Mouse (Mus musculus) erythroblast, embryonic 14.5 days (primary cell): ENCODE results near the gene Cenpm. TPM values are rescaled to one million over a fixed set of nuclear protein-coding genes. Genes with fewer than 3 reads are reported as not detected.
"Not testable (repeated sequence)": the region's sequence is repeated elsewhere in the genome, so short reads cannot be mapped to it uniquely, and the experiment has no call there.

Source experiments
- H3K27me3 ChIP-seq: 2 replicates; pipeline ENCODE4 v1.6.1; 2012; ENCODE audit warnings: inconsistent platforms; ENCODE audit not compliant: control insufficient read depth
- H3K36me3 ChIP-seq: 2 replicates; pipeline ENCODE4 v1.6.1; 2012; ENCODE audit warnings: mild to moderate bottlenecking, inconsistent platforms; ENCODE audit not compliant: control insufficient read depth
- H3K4me1 ChIP-seq: 2 replicates; pipeline ENCODE4 v1.6.1; 2012; ENCODE audit warnings: inconsistent platforms; ENCODE audit not compliant: control insufficient read depth
- H3K4me3 ChIP-seq: replicated peaks from 2 replicates; pipeline ENCODE3; 2012; ENCODE audit warnings: moderate library complexity, mild to moderate bottlenecking, inconsistent platforms
- H3K9me3 ChIP-seq: 2 replicates; pipeline ENCODE4 v1.6.1; 2012; ENCODE audit warnings: low read length, inconsistent platforms, mixed read lengths; ENCODE audit not compliant: control insufficient read depth
- GATA1 ChIP-seq: IDR thresholded peaks from 2 replicates; pipeline ENCODE4 v1.6.1; 2012; ENCODE audit warnings: low read length, inconsistent platforms, mixed read lengths
- TAL1 ChIP-seq: IDR thresholded peaks from 3 replicates; pipeline ENCODE4 v1.6.1; 2012; ENCODE audit warnings: low read length, inconsistent platforms, mixed read lengths
- polyA plus RNA-seq: library from polyadenylated mRNA; stranded (reverse); fragments of >175 nt; gene quantifications from 2 replicates; pipeline ENCODE4 v1.2.3, GENCODE M21; 2012

Cenpm gene
- polyA plus RNA-seq, 1 experiment = 16.4 TPM

GRCm38 (mm10) chr15:82251579-82251978 lies 7.0 kb upstream of the Cenpm start:
- TF ChIP-seq TAL1 = no peak
- TF ChIP-seq GATA1 = no peak
- H3K4me3 ChIP-seq = no peak overlapping the region
- H3K27me3 ChIP-seq = peaks cover 6% of the 10 kb centered on the region
- H3K36me3 ChIP-seq = no peaks in the 10 kb centered on the region
- H3K4me1 ChIP-seq = no peaks in the 10 kb centered on the region
- H3K9me3 ChIP-seq = peaks cover 4% of the 10 kb centered on the region

GRCm38 (mm10) chr15:82247131-82247776 lies 2.7 kb upstream of the Cenpm start:
- TF ChIP-seq TAL1 = no peak
- TF ChIP-seq GATA1 = no peak
- H3K27me3 ChIP-seq = no peaks in the 10 kb centered on the region
- peaks cover 17% of the 10 kb centered on the region for H3K4me1 ChIP-seq
- peaks cover 3% of the 10 kb centered on the region for H3K36me3 ChIP-seq
- no peak overlapping the region for H3K4me3 ChIP-seq
- peaks cover 4% of the 10 kb centered on the region for H3K9me3 ChIP-seq

DNA sequence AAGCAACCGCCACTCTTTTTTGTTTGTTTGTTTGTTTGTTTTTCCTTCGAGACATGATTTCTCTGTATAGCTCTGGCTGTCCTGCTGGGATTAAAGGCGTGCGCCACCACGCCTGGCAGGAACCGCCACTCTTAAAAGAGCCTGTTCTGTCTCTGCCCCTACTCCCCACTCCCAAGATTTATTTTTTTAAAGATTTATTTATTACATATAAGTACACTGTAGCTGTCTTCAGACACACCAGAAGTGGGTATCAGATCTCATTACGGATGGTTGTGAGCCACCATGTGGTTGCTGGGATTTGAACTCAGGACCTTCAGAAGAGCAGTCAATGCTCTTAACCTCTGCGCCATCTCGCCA lies 235 bp upstream of the Cenpm start:
- peaks cover 24% of the 10 kb centered on the region for H3K4me1 ChIP-seq
- peaks cover 19% of the 10 kb centered on the region for H3K36me3 ChIP-seq
- not testable (repeated sequence) for H3K27me3 ChIP-seq, H3K9me3 ChIP-seq
- peak overlapping the region; percentile 70 for H3K4me3 ChIP-seq

DNA sequence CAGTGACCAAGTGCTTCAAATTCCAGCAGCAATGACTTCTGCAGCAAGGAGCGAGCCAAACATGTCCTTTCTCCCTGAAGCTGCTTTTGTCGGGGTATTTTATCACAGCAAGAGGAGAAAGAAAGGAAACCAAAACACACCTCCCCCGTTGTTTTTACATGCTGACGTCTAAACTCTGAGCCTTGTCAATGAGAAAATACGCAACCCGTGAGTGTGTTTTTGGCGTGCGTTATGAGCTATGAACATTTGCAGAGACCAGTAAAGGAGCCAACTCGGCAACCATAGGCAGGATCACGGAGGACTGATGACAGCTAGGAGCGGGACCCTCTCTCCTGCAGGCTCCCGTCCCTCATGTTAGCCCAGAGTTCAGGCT lies 820 bp downstream of the Cenpm start:
- peaks cover 30% of the 10 kb centered on the region for H3K36me3 ChIP-seq
- TF ChIP-seq GATA1 = no peak
- TF ChIP-seq TAL1 = no peak

GRCm38 (mm10) chr15:82243311-82243710 lies 1.2 kb downstream of the Cenpm start:
- Histone ChIP-seq H3K36me3 (peaks cover 34% of the 10 kb centered on the region), H3K9me3 (no peaks in the 10 kb centered on the region), H3K4me3 (peak overlapping the region; percentile 70), H3K4me1 (peaks cover 25% of the 10 kb centered on the region), H3K27me3 (no peaks in the 10 kb centered on the region)
- TF ChIP-seq GATA1 (no peak), TAL1 (no peak)

More for the DNA sequence above, 820 bp downstream of the Cenpm start:
- H3K9me3 ChIP-seq = no peaks in the 10 kb centered on the region
- H3K27me3 ChIP-seq = no peaks in the 10 kb centered on the region
- peaks cover 24% of the 10 kb centered on the region for H3K4me1 ChIP-seq
- H3K4me3 ChIP-seq = peak overlapping the region; percentile 70

DNA sequence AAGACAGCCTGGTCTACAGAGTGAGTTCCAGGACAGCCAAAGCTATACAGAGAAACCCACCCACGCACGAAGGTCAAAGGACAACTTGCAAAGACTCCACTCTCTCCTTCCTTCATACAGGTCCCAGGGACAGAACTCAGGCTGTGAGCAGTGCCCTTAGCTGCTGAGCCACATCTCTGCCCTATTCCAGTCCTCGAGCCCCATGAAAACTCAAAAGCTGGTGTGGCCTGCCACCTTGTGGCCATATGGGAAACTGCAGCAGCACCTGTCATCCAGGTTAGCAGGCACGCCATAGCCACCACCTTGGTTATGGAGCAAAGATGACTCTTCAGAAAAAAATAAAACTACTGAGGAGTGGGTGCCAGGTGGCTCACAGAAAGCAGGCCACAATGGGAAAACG lies 8.0 kb downstream of the Cenpm start:
- no peaks in the 10 kb centered on the region for H3K9me3 ChIP-seq
- TF ChIP-seq GATA1 = no peak
- no peak for TF ChIP-seq TAL1
- peaks cover 13% of the 10 kb centered on the region for H3K4me1 ChIP-seq
- no peak overlapping the region for H3K4me3 ChIP-seq
- H3K36me3 ChIP-seq = peaks cover 86% of the 10 kb centered on the region
- no peaks in the 10 kb centered on the region for H3K27me3 ChIP-seq

- Histone ChIP-seq H3K27me3 (no peaks in the 10 kb centered on the region), H3K4me1 (peaks cover 12% of the 10 kb centered on the region; the same call in 1 of the 2 replicates), H3K9me3 (no peaks in the 10 kb centered on the region), H3K4me3 (no peak overlapping the region), H3K36me3 (peaks cover 77% of the 10 kb centered on the region)
- TF ChIP-seq GATA1 = no peak
- TF ChIP-seq TAL1 = no peak
Measured at GRCm38 (mm10) chr15:82235661-82236060, 8.9 kb downstream of the Cenpm start.

GRCm38 (mm10) chr15:82232651-82233050 lies 11.9 kb downstream of the Cenpm start:
- TF ChIP-seq GATA1 = no peak
- no peak for TF ChIP-seq TAL1
- Histone ChIP-seq H3K9me3 (no peaks in the 10 kb centered on the region), H3K27me3 (no peaks in the 10 kb centered on the region), H3K4me1 (peaks cover 24% of the 10 kb centered on the region), H3K4me3 (no peak overlapping the region), H3K36me3 (peaks cover 48% of the 10 kb centered on the region)

DNA sequence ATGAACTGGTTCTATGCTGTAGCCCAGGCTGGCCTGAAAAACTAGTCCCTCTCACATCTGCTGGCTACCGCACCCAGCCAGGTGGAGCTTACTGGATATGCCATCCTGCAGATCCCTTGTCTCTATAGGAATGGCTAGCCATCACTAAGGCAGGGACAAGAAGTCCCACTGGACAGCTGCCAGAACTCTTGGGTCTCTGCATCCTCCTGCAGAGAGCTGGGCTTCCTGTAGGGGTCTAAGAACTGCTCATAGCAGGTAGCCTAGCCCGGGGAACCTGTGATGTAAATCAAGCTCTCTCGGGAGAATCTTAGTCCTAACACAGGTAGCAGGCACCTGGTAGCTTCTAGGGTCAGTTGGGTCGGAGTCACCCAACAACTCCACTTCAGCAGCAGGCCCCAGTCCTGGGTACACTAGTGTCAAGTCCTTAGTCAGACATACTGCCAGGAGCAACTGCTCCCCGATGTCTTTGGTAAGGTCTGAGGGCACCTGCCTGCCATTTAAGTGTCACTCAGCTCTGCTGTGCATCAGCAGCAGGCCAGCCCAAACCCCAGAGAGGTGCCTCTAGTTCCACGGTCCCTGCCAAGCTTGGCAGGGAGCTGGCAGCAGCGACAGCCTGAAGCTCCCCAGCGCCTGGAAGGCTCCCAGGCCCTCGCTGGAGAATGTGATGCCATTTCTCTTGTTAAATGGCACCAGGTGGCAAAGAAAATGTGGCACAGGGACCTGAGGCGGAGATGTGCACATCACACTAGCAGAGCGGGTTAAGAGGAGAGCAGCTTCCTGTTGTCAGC lies 12.8 kb downstream of the Cenpm start:
- H3K4me1 ChIP-seq = peaks cover 24% of the 10 kb centered on the region
- H3K9me3 ChIP-seq = no peaks in the 10 kb centered on the region
- H3K36me3 ChIP-seq = peaks cover 41% of the 10 kb centered on the region
- TF ChIP-seq GATA1 (no peak), TAL1 (no peak)
- no peaks in the 10 kb centered on the region for H3K27me3 ChIP-seq
- no peak overlapping the region for H3K4me3 ChIP-seq

DNA sequence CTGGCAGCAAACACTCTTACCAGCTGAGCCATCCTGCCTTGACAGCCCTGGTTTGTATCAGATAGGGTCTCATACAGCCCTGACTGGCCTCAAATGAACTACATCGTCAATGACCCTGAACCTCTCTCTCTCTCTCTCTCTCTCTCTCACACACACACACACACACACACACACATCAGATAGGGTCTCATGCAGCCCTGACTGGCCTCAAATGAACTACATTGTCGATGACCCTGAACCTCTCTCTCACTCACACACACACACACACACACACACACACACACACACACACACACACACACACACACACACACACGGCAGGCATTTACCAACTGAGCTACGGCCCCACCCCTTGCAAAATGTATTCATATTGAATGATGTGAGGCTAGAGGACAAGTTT lies 13.4 kb downstream of the Cenpm start:
- Histone ChIP-seq H3K27me3 (peaks cover 2% of the 10 kb centered on the region), H3K4me1 (peaks cover 22% of the 10 kb centered on the region), H3K4me3 (no peak overlapping the region), H3K9me3 (no peaks in the 10 kb centered on the region), H3K36me3 (peaks cover 38% of the 10 kb centered on the region)
- TF ChIP-seq TAL1 (no peak), GATA1 (no peak)
